Mouse (Mus musculus) megakaryocyte, embryonic 14.5 days (primary cell): ENCODE data around the gene Phb2. TPM values are rescaled to one million over a fixed set of nuclear protein-coding genes. Genes with fewer than 3 reads are reported as not detected.

ENCODE experiments used
- H3K27me3 ChIP-seq: replicated peaks from 2 replicates; pipeline ENCODE3; 2012; ENCODE audit warnings: inconsistent platforms
- H3K36me3 ChIP-seq: replicated peaks from 2 replicates; pipeline ENCODE3; 2012; ENCODE audit warnings: low read length, inconsistent platforms, mixed read lengths
- H3K4me1 ChIP-seq: 2 replicates; pipeline ENCODE4 v1.6.1; 2012; ENCODE audit warnings: inconsistent platforms
- H3K4me3 ChIP-seq: replicated peaks from 2 replicates; pipeline ENCODE3; 2012; ENCODE audit warnings: moderate library complexity, mild to moderate bottlenecking, inconsistent platforms
- H3K9me3 ChIP-seq: 2 replicates; pipeline ENCODE4 v1.6.1; 2012; ENCODE audit warnings: inconsistent platforms
- FLI1 ChIP-seq: IDR thresholded peaks from 2 replicates; pipeline ENCODE4 v1.6.1; 2012; ENCODE audit warnings: low read length, inconsistent platforms, mixed read lengths
- GATA1 ChIP-seq: IDR thresholded peaks from 3 replicates; pipeline ENCODE4 v1.6.1; 2012; ENCODE audit warnings: mixed read lengths, low read length, inconsistent platforms, borderline replicate concordance
- polyA plus RNA-seq: library from polyadenylated mRNA; stranded (reverse); fragments of >175 nt; gene quantifications from 2 replicates; pipeline ENCODE4 v1.2.3, GENCODE M21; 2012; ENCODE audit warnings: low replicate concordance; ENCODE audit not compliant: insufficient read depth

The Phb2 gene
- polyA plus RNA-seq: 72.8 and 150 TPM in 2 replicates

GRCm38 (mm10) chr6:124711824-124712782, at the start of gene Phb2, which contains the start of gene Emg1:
TSS of gene Phb2 (plus strand) at chr6:124712336.
TSS of gene Emg1 (minus strand) at chr6:124712178.
- H3K36me3 ChIP-seq: peaks cover 67% of the 10 kb centered on the region
- TF ChIP-seq FLI1 (peak; percentile 84), GATA1 (no peak)
- H3K27me3 ChIP-seq: no peaks in the 10 kb centered on the region
- peak within 1 kb of the TSS; percentile 96 for H3K4me3 ChIP-seq
- H3K4me1 ChIP-seq: peaks cover 81% of the 10 kb centered on the region
- H3K9me3 ChIP-seq: no peaks in the 10 kb centered on the region

- H3K9me3 ChIP-seq: no peaks in the 10 kb centered on the region
- H3K4me3 ChIP-seq: peak within 1 kb of the TSS; percentile 99
- H3K4me1 ChIP-seq: peaks cover 52% of the 10 kb centered on the region
- no peaks in the 10 kb centered on the region for H3K27me3 ChIP-seq
- TF ChIP-seq FLI1 (no peak), GATA1 (no peak)
- H3K36me3 ChIP-seq: peaks cover 31% of the 10 kb centered on the region
Observed at GRCm38 (mm10) chr6:124662477-124663423, 49.4 kb upstream of the Phb2 start, which contains the start of gene Lpcat3. TSS of gene Lpcat3 (plus strand) at chr6:124663027.

- peaks cover 36% of the 10 kb centered on the region for H3K36me3 ChIP-seq
- peak overlapping the region; percentile 99 for H3K4me3 ChIP-seq
- H3K4me1 ChIP-seq: peaks cover 57% of the 10 kb centered on the region
- no peaks in the 10 kb centered on the region for H3K27me3 ChIP-seq
- TF ChIP-seq GATA1: no peak
- H3K9me3 ChIP-seq: no peaks in the 10 kb centered on the region
Observed at GRCm38 (mm10) chr6:124663424-124663795, 48.7 kb upstream of the Phb2 start.

- H3K36me3 ChIP-seq: peaks cover 43% of the 10 kb centered on the region
- peaks cover 66% of the 10 kb centered on the region for H3K4me1 ChIP-seq
- peak overlapping the region; percentile 99 for H3K4me3 ChIP-seq
- no peaks in the 10 kb centered on the region for H3K27me3 ChIP-seq
- TF ChIP-seq GATA1: no peak
- TF ChIP-seq FLI1: no peak
- no peaks in the 10 kb centered on the region for H3K9me3 ChIP-seq
Observed at GRCm38 (mm10) chr6:124664256-124664655, 47.9 kb upstream of the Phb2 start.

GRCm38 (mm10) chr6:124665011-124665410, 47.1 kb upstream of the Phb2 start:
- H3K9me3 ChIP-seq: no peaks in the 10 kb centered on the region
- H3K4me1 ChIP-seq: peaks cover 69% of the 10 kb centered on the region
- no peaks in the 10 kb centered on the region for H3K27me3 ChIP-seq
- peaks cover 49% of the 10 kb centered on the region for H3K36me3 ChIP-seq
- H3K4me3 ChIP-seq: no peak overlapping the region
- TF ChIP-seq FLI1 (no peak), GATA1 (no peak)

- peaks cover 8% of the 10 kb centered on the region; the same call in 1 of the 2 replicates for H3K9me3 ChIP-seq
- TF ChIP-seq FLI1 (no peak), GATA1 (no peak)
- H3K27me3 ChIP-seq: no peaks in the 10 kb centered on the region
- no peak overlapping the region for H3K4me3 ChIP-seq
- peaks cover 90% of the 10 kb centered on the region for H3K36me3 ChIP-seq
- H3K4me1 ChIP-seq: peaks cover 70% of the 10 kb centered on the region
Observed at GRCm38 (mm10) chr6:124669234-124669859, 42.8 kb upstream of the Phb2 start.

GRCm38 (mm10) chr6:124670281-124670900, 41.7 kb upstream of the Phb2 start:
- peaks cover 62% of the 10 kb centered on the region for H3K4me1 ChIP-seq

GRCm38 (mm10) chr6:124672100-124672499, 40.0 kb upstream of the Phb2 start:
- H3K9me3 ChIP-seq: peaks cover 12% of the 10 kb centered on the region; the same call in 1 of the 2 replicates
- H3K27me3 ChIP-seq: no peaks in the 10 kb centered on the region
- H3K4me3 ChIP-seq: no peak overlapping the region
- TF ChIP-seq FLI1 (no peak), GATA1 (no peak)
- H3K4me1 ChIP-seq: peaks cover 48% of the 10 kb centered on the region
- H3K36me3 ChIP-seq: peaks cover 94% of the 10 kb centered on the region

More at GRCm38 (mm10) chr6:124670281-124670900, 41.7 kb upstream of the Phb2 start:
- H3K36me3 ChIP-seq: peaks cover 94% of the 10 kb centered on the region
- peaks cover 12% of the 10 kb centered on the region; the same call in 1 of the 2 replicates for H3K9me3 ChIP-seq
- no peak overlapping the region for H3K4me3 ChIP-seq
- no peak for TF ChIP-seq FLI1
- no peak for TF ChIP-seq GATA1
- H3K27me3 ChIP-seq: no peaks in the 10 kb centered on the region
